Mouse (Mus musculus) brain, embryonic 14.5 days (tissue): Measurements from ENCODE around the gene Trim14.

Experiments used
- CTCF ChIP-seq: fragments of 200-500 bp; IDR thresholded peaks from 2 replicates; pipeline ENCODE4 v1.5.1; 2012; ENCODE audit warnings: inconsistent platforms, mild to moderate bottlenecking, moderate library complexity, borderline replicate concordance; ENCODE audit not compliant: insufficient read depth, insufficient read length; ENCODE audit errors: extremely low read depth
- POLR2A ChIP-seq: fragments of 200-500 bp; IDR thresholded peaks from 2 replicates; pipeline ENCODE4 v1.6.1; 2012; ENCODE audit warnings: mild to moderate bottlenecking, inconsistent platforms, borderline replicate concordance; ENCODE audit not compliant: poor library complexity, insufficient read depth, insufficient read length, severe bottlenecking; ENCODE audit errors: extremely low read depth

- TF ChIP-seq CTCF (no peak), POLR2A (no peak)
These were observed 26.1 kb upstream of the Trim14 start for GRCm38 (mm10) chr4:46562037-46562436.
